14 mouse cellular contexts compared by ENCODE assay signal in the genomic region with DNA sequence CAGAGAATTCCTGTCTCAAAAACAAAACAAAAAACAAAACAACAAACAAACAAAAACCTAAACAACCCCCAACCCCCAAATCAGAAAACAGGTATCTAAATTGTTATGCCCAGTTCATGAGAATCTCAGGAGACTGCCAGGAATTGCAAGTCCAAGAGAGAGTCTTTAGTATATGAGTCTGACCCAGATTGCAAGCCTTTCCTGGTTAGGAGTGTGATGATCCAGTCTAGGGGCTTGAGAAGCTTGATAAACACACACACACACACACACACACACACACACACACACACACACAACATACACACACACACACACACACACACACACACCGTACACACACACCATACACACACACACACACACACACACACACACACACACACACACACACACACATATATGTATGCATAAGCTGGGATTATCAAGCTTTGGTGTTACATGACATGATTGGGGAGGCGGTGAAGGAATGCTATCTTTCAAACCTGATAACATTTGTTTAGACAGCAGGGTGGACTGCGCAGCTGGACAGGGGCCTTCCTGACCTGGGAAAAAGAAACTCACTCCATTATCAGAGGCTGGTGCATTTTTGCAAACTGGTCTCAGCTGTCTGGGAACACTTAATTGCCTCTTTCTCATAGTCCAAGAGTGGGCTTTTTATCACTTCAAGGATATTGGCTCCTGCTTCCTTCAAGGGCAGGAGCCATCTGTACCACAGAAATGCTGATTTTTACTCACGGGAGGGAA. TPM values are rescaled to one million over a fixed set of nuclear protein-coding genes. Genes with fewer than 3 reads are reported as not detected.
A peak's percentile ranks its signal among the peaks of the same experiment; 100 is the strongest.
DNase-seq lines count a peak whose midpoint lies in the region; ATAC-seq and TF ChIP-seq lines count a peak whose summit lies in the region.
"Had no signal": no experiment of that assay in that cellular context is flagged by ENCODE, and none has a peak within 500 bp of the region (broad histone marks: within the 10 kb centered on the region; RNA-seq: fewer than 3 reads in every experiment).

No protein-coding gene starts in this region.

- H3K36me3 ChIP-seq in heart, postnatal 0 days (replicated peaks; ENCODE audit: control insufficient read depth, insufficient read depth, low read length) = no peaks in the 10 kb centered on the region
- H3K36me3 ChIP-seq in ES-Bruce4 (ENCODE audit: control insufficient read depth, insufficient read depth, low read length, poor library complexity, severe bottlenecking) = no peaks in the 10 kb centered on the region
- H3K36me3 ChIP-seq in liver, embryonic 16.5 days (ENCODE audit: control insufficient read depth, insufficient read depth) = no peaks in the 10 kb centered on the region
- H3K36me3 ChIP-seq: limb, embryonic 15.5 days; midbrain, embryonic 15.5 days had no signal

- H3K9ac ChIP-seq in heart, postnatal 0 days (replicated peaks; ENCODE audit: low read depth, low read length) = no peak overlapping the region
- H3K9ac ChIP-seq in ES-Bruce4 (ENCODE audit: low read depth, poor library complexity, severe bottlenecking) = no peak overlapping the region
- peak overlapping the region; percentile 8; the same call in 1 of the 2 replicates for H3K9ac ChIP-seq in liver, embryonic 16.5 days (ENCODE audit: low read depth, low read length)
- H3K9ac ChIP-seq: limb, embryonic 15.5 days; midbrain, embryonic 15.5 days had no signal

- 0 out of 2 replicates have a peak, but pooled peaks have one; percentile 29 for ATAC-seq in heart, postnatal 0 days (ENCODE audit: insufficient read depth, low read depth)
- ATAC-seq in liver, embryonic 16.5 days (ENCODE audit: low read depth) = no peak
- ATAC-seq: inflammation-experienced regulatory T-cells, adult 6 months; midbrain, embryonic 15.5 days had no signal

- H3K27me3 ChIP-seq in heart, postnatal 0 days (ENCODE audit: control insufficient read depth, insufficient read depth, low read length) = no peaks in the 10 kb centered on the region
- H3K27me3 ChIP-seq in ES-Bruce4 (ENCODE audit: control insufficient read depth, insufficient read depth, low read length, poor library complexity, severe bottlenecking) = no peaks in the 10 kb centered on the region
- H3K27me3 ChIP-seq in liver, embryonic 16.5 days (ENCODE audit: control insufficient read depth, insufficient read depth, low read depth, low read length) = no peaks in the 10 kb centered on the region
- H3K27me3 ChIP-seq: limb, embryonic 15.5 days; midbrain, embryonic 15.5 days had no signal

- H3K27ac ChIP-seq in heart, postnatal 0 days (ENCODE audit: low read depth) = peak overlapping the region; percentile 32; the same call in 1 of the 2 replicates
- H3K27ac ChIP-seq in ES-Bruce4 (ENCODE audit: insufficient read depth, low read length) = 0 out of 2 replicates have a peak overlapping the region, but pooled peaks have one; percentile 34
- peak overlapping the region; percentile 76 for H3K27ac ChIP-seq in liver, embryonic 16.5 days (ENCODE audit: low read length)
- H3K27ac ChIP-seq: limb, embryonic 15.5 days; midbrain, embryonic 15.5 days had no signal

- H3K9me3 ChIP-seq in heart, postnatal 0 days (replicated peaks; ENCODE audit: control insufficient read depth, low read length) = no peaks in the 10 kb centered on the region
- H3K9me3 ChIP-seq in ES-Bruce4 (replicated peaks; ENCODE audit: control insufficient read depth, insufficient read depth, low read length, poor library complexity, severe bottlenecking) = no peaks in the 10 kb centered on the region
- H3K9me3 ChIP-seq in liver, embryonic 16.5 days (replicated peaks; ENCODE audit: control insufficient read depth, low read length) = no peaks in the 10 kb centered on the region
- H3K9me3 ChIP-seq: limb, embryonic 15.5 days; midbrain, embryonic 15.5 days had no signal

- TF ChIP-seq EP300 in heart, postnatal 0 days (IDR thresholded peaks at IDR 0.05; ENCODE audit: low read depth) = no peak
- no peak for TF ChIP-seq EP300 in ES-Bruce4 (IDR thresholded peaks at IDR 0.05; ENCODE audit: insufficient read depth, low read depth, low read length)

- DNase-seq in embryo, embryonic 10.5 days (ENCODE audit: low spot score) = peak; percentile 15
- DNase-seq in embryo, embryonic 11 days = no peak
- peak; percentile 45 for DNase-seq in heart, postnatal 0 days (ENCODE audit: low spot score)
- no peak for DNase-seq in heart, adult 9 months (ENCODE audit: low spot score in 2 of 2)
- no peak for DNase-seq in adrenal gland, postnatal 25 days
- no peak for DNase-seq in urinary bladder, postnatal 36 days (ENCODE audit: low spot score in 2 of 2)
- DNase-seq: cerebellum, postnatal 25 days; lung, postnatal 4 days; right cerebral cortex, postnatal 25 days had no signal

- TF ChIP-seq POLR2A in ES-Bruce4 (IDR thresholded peaks at IDR 0.05; ENCODE audit: insufficient read depth, low read length) = no peak

- no peak overlapping the region for H3K4me3 ChIP-seq in heart, postnatal 0 days (ENCODE audit: low read depth, low read length)
- no peak overlapping the region for H3K4me3 ChIP-seq in ES-Bruce4 (ENCODE audit: low read depth, low read length)
- H3K4me3 ChIP-seq in liver, embryonic 16.5 days (ENCODE audit: low read depth, low read length) = no peak overlapping the region
- H3K4me3 ChIP-seq: limb, embryonic 15.5 days; midbrain, embryonic 15.5 days had no signal

- no peaks in the 10 kb centered on the region for H3K4me1 ChIP-seq in heart, postnatal 0 days (ENCODE audit: control insufficient read depth, insufficient read depth)
- no peaks in the 10 kb centered on the region for H3K4me1 ChIP-seq in ES-Bruce4 (ENCODE audit: control insufficient read depth, insufficient read depth, low read length)
- H3K4me1 ChIP-seq in liver, embryonic 16.5 days (ENCODE audit: control insufficient read depth, low read depth, low read length) = peaks cover 43% of the 10 kb centered on the region
- H3K4me1 ChIP-seq: limb, embryonic 15.5 days; midbrain, embryonic 15.5 days had no signal

- H3K4me2 ChIP-seq in heart, postnatal 0 days (ENCODE audit: low read depth, low read length) = no peak overlapping the region
- no peak overlapping the region for H3K4me2 ChIP-seq in liver, embryonic 16.5 days (ENCODE audit: low read depth, low read length)
- H3K4me2 ChIP-seq: limb, embryonic 15.5 days; midbrain, embryonic 15.5 days had no signal

- WGBS in heart, postnatal 0 days = 22% methylated on average over 4 of the region's 4 CpGs
- WGBS in liver, embryonic 16.5 days (ENCODE audit: insufficient replicate concordance) = 33% methylated on average over 3 of the region's 4 CpGs

- no peak for TF ChIP-seq CTCF in heart, postnatal 0 days (IDR thresholded peaks at IDR 0.05; ENCODE audit: low read depth)
- TF ChIP-seq CTCF in ES-Bruce4 (IDR thresholded peaks at IDR 0.05; ENCODE audit: low read depth, low read length) = no peak

RNA-seq across cellular contexts. Expression of a gene that starts 21.6 kb away (rescaled TPM):
- total RNA-seq in heart, postnatal 0 days (2014; rRNA removed; ENCODE audit: low replicate concordance) = 15.0 and 20.7 TPM in 2 replicates
- polyA plus RNA-seq in heart, postnatal 0 days (2015; fragmentation: Nextera tagmentation; extraction: Ambion mirVana) = 4.9 and 5.7 TPM in 2 replicates
- polyA plus RNA-seq in ES-Bruce4 (2011; ENCODE audit: insufficient read depth, insufficient read length, low read depth, missing spikeins) = 9.0 and 10.9 TPM in 2 replicates
- 19.4 and 22.5 TPM in 2 replicates for polyA plus RNA-seq in liver, embryonic 16.5 days (2015; fragmentation: Nextera tagmentation; extraction: Ambion mirVana)
- total RNA-seq in adrenal gland, postnatal 25 days (2021) = 10.9 and 16.2 TPM in 2 replicates

Comparison
In these comparisons a context has a peak if more than half of its experiments do, and no peak if none do; other contexts are left out.
1. DNase-seq: peak in embryo, embryonic 10.5 days (single experiment) and heart, postnatal 0 days (single experiment); none in embryo, embryonic 11 days (single experiment), heart, adult 9 months (0 of 2), adrenal gland, postnatal 25 days (single experiment) and urinary bladder, postnatal 36 days (0 of 2).
2. Peak in every context shown above with its lines, with median percentiles within 50 percentile points of each other: H3K27ac ChIP-seq.